Comparison of ENCODE assay signal across 16 mouse cellular contexts in the genomic region with DNA sequence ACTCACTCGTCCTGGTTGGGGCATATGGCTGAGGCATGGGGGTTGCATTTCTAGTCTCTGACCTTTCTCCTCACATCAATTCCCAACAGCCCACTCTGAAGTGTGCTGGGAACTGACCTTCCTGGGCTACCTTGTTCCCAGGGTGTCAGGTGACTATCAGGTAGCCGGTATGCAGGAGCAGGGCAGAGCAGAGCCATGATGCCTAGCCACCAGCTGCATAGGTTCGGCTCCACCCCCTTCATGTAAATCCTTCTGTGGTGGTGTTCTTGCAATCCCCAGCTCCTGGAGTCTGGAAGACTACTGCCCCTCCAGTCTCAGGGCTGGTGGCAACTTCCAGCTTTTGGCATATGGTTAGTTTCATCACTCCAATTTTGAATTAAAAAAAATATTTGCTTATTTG.
"Had no signal": no experiment of that assay in that cellular context is flagged by ENCODE, and none has a peak within 500 bp of the region (broad histone marks: within the 10 kb centered on the region; RNA-seq: fewer than 3 reads in every experiment).

No protein-coding gene starts in this region.

- H3K27me3 ChIP-seq: neural tube, embryonic 13.5 days; neural tube, embryonic 15.5 days; stomach, embryonic 15.5 days had no signal

- H3K36me3 ChIP-seq: neural tube, embryonic 13.5 days; neural tube, embryonic 15.5 days; stomach, embryonic 15.5 days had no signal

- H3K9ac ChIP-seq: neural tube, embryonic 13.5 days; neural tube, embryonic 15.5 days; stomach, embryonic 15.5 days had no signal

- H3K4me2 ChIP-seq: neural tube, embryonic 13.5 days; neural tube, embryonic 15.5 days; stomach, embryonic 15.5 days had no signal

- H3K27ac ChIP-seq: neural tube, embryonic 13.5 days; neural tube, embryonic 15.5 days; stomach, embryonic 15.5 days; stomach, postnatal 0 days had no signal

- H3K4me3 ChIP-seq: neural tube, embryonic 13.5 days; neural tube, embryonic 15.5 days; stomach, embryonic 15.5 days had no signal

- DNase-seq: retina, postnatal 1 day; right cerebral cortex, adult 18-20 months; right cerebral cortex, postnatal 14 days; right cerebral cortex, postnatal 25 days; right cerebral cortex, postnatal 4 days; spleen, adult 18-20 months; thymus, adult 18-20 months; thymus, adult 2 months; thymus, postnatal 14 days; thymus, postnatal 25 days; thymus, postnatal 36 days; thymus, postnatal 4 days had no signal

- H3K4me1 ChIP-seq: neural tube, embryonic 13.5 days; neural tube, embryonic 15.5 days; stomach, embryonic 15.5 days had no signal

- H3K9me3 ChIP-seq: neural tube, embryonic 13.5 days; neural tube, embryonic 15.5 days; stomach, embryonic 15.5 days had no signal
